Mouse (Mus musculus): ENCODE data around the gene Gm10295.

DNA sequence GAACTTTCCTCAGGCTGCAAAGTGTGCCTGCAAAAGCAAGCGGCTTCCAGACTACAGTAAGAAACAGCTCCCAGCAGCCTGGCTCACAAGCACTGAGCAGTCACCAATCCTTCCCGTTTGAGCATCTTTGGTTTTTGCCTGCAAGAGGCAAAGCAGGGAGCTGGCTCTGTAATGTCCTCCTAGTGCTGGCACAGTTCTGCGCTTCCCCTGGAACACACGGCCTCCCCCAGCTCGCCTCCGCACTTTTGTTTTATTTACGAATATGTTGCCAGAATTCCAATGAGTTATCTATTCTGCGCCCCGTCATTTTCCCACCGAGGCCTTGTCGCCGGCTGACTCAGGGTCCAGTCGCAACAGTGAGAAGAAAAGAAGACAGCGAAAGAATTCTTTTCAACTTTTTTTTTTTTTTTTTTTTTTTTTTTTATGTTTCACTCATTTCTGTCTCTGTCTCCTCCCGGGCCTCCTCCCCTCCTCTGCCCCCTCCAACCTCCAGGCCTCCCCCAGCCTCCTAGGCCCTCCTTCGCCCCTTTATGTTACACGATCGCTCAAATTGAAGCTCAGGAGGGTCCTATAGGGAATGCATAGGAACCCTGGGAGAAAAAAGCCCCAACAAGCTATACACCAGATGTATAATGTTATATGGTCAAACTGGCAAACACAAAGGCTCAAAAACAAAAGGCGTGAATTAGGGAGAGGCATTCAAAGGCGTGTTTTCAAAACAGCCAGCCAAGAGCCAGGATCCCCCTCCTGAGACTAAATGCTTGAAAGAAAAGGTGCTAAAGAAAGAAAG is 32.3 kb upstream of the Gm10295 start:
- TF ChIP-seq CTCF (IDR thresholded peaks at IDR 0.05; ENCODE audit: low read depth) = no peak
- no peak for TF ChIP-seq EP300 (IDR thresholded peaks at IDR 0.05; ENCODE audit: low read depth)

Data from liver, embryonic 14.5 days (tissue).